Mouse (Mus musculus) megakaryocyte, adult 5-6 weeks (primary cell): Measurements from ENCODE around the gene Bri3. TPM values are rescaled to one million over a fixed set of nuclear protein-coding genes. Genes with fewer than 3 reads are reported as not detected.

Source experiments
- ATAC-seq: 2 replicates; pipeline ENCODE4 v1.8.0; 2016; ENCODE audit warnings: mild to moderate bottlenecking, inconsistent platforms; ENCODE audit not compliant: poor library complexity, severe bottlenecking
- total RNA-seq, 2 experiments: library from RNA; stranded (forward) in 1 of 2; stranded (reverse) in 1 of 2; fragments of 153-499, 151-499 nt in 1 of 2; fragments of 221-1000, 200-1000 nt in 1 of 2; gene quantifications; 2 replicates each; pipeline versions ENCODE4 v1.2.3 to v1.2.4; 2015 to 2017

Bri3 gene
- total RNA-seq, 2 experiments from 2014 or later, result 20.1 to 91.0 TPM

DNA sequence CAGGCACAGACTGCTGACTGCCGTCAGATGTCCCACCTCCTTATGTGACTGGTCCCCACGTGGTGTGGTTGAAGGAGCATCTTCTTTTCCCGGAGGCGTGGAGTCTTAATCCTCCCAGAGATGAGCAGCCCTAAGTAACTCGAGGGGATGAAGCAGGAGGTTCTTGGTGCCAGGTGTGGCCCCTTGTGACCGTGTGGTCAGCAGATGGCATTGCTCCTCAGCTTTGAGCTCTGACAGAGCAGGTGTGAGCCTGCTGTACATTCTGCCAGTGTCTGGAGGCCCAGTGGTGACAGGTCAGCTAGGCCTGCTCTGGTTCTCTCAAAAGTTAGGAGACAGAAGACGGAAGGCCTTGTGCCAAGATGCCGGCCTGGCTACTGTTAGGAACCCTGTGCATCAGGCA lies 16.2 kb downstream of the Bri3 start:
- no peak for ATAC-seq

DNA sequence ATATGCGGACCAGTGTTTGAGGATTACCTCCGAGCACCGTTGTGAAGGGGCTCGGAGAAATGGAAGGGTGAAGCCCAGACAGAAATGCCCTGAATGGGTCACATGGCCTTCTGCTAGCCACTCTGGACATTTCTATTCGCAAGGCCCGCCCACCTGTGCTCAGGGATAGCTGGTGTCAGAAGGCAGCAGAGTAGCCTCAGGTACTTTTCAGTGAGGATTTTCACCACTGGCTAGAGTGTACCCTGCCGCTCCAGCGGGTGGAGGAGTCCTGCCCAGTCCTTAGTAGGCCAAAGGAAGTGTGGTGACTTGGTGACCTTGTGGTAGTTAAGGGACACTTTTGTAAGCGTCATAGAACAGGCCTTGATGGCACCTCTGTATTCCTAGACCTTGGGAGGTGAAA lies 17.1 kb downstream of the Bri3 start:
- no peak for ATAC-seq

DNA sequence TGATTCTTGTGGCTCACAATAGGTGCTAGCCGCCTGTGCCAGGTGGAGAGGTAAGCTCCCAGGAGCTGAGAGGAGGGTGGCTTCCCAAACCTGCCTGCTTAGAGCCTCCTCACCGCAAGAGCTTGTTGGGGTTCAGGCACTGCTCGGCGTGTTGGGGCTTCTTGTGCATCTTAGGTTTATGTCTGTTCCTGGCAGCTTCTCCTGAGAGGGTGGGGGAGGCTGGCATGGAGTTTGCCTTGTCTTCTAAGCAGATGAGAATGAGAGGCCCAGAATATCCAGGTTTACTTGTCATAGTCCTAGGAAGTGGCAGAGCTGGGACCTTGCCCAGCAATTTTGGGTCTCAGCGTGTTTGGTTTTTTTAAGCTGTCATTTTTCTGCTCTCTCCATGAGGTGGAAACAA lies 17.6 kb downstream of the Bri3 start:
- no peak for ATAC-seq

DNA sequence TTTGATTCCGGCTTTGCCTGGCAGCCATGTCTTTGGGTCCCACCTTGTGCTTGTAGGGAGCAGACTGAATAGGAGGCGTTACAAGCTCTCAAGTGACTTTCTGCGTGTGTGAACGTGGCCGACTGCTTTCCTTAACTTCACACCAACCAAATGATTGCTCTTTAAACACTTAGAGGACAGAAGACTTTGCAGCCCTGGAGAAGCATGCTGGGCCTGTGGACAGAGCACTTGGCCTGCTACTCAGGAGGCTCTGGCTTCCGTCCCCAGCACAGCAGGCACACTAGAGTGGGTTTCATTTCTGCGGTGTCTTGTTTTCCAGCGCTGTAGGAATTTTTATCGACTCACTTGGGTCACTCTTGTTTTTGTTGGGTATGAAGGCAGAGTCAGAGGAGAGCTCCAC lies 18.8 kb downstream of the Bri3 start:
- ATAC-seq, result no peak

DNA sequence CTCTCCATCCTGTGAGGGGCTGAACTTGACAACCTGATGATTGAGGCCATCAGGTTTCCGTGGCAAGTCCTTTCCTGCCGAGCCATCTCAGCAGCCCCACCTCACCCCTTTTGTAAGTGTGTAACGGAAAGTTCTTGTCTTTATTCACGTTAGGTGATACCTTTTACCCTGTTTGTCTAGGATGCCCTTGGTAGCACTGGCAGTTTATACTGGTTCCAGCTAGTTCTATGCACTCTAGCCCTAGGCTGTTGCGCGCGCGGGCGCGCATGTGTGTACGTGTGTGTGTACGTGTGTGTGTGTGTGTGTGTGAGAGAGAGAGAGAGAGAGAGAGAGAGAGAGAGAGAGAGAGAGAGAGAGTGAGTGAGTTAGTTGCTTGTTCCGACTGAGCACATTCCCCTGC lies 19.3 kb downstream of the Bri3 start:
- ATAC-seq, result no peak

DNA sequence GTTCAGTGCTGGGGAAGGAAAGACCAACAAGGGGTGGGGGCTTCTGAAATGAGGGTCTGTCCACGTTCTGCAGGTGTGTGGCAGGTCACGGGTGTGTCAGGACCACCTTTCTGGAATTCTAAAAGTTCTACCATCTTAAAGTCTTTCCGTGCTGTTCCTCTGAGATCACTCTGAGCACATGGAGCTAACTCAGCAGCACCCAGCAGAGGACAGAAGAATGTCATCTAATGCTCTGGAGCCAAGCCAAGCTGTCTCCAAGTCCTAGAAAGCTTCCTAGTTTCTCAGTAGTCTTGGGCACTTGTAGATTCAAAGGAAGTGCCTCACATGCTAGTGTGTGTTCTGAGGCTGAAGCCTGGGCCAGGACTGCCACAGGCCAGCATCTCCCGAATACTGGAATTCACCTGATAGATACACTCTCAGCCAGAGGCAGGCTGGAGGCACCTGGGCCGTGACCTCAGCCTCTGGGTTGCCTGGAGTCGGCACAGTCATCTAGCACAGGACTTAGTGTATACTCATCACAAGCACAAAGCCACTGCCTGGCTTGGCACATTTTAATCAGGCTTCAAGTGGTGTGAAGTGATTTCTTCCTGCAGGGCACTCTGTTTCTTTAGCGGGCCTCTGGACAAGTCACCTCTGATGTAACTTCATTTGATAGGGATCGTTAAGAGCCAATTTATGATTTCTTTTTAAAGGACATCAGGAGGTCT lies 23.5 kb downstream of the Bri3 start:
- ATAC-seq, result no peak

DNA sequence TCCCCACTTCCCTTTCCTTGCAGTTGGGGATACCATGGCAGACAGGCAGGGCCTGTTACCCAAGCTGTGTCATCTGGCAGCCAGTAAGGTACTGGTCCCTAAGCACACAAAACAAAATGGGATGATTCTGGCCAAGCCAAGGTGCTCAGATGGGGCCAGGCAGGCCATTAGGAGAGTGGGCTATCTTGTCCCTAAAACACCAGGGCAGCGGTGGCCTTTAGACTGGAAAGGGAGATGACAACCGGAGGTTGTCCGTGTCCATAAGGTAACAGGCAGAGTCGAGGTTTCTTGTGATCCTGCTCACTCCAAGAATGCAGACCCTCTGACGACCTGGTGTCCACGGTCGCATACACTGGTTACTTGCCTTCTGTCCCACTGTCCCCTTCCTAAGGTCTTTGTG lies 25.7 kb downstream of the Bri3 start:
- ATAC-seq, result no peak

DNA sequence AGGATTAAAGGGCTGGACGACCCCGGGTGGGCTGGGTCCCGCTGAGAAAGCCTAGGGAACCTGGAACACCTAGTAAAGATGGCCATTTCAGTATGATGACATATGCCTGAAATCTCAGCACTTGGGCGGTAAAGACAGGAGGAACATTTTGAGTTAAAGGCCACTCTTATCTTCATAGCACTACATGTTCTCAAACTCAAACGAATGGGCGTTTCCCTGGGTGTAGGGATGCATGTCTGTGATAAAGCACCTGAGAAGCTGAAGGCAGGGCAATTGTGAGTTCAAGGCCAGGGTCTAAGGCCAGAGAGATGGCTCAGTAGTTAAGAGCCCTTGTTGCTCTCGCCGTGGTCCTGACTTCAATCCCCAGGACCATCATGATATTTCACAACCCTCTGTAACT lies 26.2 kb downstream of the Bri3 start:
- ATAC-seq, result no peak

DNA sequence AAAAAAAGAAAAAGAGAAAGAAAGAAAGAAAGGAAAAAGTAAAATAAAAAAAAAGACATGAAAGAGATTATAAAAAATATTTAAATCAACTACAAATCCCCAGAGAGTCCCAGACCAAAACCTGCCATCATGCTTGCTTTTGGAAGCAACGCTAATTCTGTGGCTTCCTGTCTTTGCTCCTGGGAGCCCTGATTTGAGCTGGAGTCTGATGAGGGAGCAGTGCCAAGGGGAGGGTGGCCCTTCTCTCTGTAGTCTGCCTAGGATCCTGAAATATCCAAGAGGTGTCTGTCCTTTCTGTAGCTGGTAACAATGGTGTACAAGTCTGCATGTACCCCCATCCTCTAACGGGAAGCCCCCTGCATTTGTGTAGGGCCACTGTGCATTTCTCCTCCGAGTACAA lies 26.9 kb downstream of the Bri3 start:
- ATAC-seq, result no peak

DNA sequence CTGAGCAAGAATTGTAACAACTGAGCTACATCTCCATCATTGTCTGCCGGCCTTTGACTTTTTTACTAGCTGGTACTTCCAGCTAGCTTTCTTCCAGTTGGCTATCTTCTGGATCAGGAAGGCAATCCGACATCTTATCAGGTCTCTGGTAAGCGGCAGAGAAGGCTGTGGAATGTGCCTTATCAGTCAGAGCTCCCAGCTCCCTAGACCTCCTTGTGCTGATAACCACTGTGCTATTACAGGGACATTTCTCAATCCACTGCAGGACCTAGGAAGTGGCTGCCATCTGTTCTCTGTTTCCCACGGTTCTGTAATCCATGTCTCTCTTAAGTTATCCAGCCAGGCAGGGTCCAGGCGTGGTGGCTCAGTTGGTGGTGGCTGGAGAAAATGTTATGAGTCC lies 27.5 kb downstream of the Bri3 start:
- no peak for ATAC-seq

DNA sequence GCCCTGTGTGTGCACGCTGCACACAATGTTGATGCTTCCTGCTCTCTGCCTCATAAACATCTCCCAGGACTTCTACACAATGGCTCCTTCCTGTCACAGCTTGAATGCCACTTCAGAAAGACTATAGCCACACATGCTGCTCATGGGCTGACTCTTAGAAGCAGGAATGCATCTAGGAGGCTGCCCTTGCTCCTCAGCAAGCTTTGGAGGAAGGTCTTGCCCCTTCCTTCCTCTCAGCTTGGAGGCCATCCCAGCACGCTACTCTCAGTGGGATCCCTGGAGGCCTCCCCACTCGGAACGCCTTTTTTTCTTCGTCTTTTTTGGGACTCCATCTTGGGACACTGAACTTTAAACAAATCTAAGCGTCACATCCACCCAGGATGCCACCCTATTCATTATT lies 30.7 kb downstream of the Bri3 start:
- no peak for ATAC-seq

DNA sequence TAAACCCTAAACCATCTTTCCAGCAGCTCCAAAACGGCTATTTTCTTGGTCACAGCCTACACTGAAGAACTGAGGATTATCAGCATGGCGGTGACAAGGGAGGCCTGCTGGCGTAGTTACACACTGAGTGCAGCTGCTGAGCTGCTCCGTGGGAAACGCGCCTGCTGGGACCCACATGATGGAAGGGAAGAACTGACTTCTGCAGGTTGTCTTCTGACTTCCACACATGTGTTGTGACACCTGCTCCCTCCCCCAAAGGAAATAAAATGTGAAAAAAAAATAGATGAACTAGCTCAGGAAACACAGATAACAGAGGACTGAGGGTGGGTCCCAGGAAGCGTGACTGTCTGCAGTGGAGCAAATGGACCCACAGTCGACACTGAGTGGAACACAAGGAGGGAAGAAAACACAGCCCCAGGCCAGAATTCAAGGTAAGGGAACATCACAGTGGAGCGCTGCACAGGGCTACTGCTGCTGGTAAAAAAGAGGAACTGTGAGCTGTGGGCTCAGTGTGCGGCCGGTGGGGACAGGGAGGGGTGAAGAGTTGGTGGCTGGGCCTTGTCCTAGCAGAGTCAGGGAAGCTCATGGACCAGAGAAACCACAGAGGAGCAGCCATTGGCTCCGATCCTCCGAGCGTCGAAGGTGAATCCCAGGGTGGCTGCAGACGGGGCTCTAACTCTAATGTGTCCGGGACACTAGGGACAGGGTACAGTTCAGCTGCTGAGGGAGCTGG lies 32.8 kb downstream of the Bri3 start:
- ATAC-seq, result peak; percentile 94

DNA sequence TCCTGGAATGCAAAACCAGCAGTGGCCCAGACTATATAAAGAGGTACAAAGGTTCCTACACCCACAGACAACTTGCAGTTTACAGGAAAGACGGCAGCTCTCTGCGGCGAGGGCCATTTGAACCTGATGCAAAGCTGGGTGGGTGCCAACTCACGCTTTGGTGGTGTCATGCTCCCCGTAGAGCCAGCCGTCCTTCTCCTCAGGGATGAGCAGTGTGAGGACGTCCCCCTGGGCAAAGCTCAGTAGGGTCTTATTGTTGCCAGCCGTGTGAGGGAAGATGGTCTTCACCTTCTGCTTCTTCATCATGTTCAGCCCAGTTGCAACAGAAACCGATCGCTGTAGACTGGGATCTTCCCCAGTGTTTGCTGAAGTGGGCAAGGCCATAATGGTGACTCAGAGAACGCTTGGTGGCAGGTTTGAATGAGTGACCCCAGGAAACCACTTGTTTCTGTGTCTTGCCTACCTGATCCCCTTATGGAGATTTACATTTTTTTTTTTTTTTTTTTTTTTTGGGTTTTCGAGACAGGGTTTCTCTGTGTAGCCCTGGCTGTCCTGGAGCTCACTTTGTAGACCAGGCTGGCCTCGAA lies 34.2 kb downstream of the Bri3 start:
- ATAC-seq, result no peak

DNA sequence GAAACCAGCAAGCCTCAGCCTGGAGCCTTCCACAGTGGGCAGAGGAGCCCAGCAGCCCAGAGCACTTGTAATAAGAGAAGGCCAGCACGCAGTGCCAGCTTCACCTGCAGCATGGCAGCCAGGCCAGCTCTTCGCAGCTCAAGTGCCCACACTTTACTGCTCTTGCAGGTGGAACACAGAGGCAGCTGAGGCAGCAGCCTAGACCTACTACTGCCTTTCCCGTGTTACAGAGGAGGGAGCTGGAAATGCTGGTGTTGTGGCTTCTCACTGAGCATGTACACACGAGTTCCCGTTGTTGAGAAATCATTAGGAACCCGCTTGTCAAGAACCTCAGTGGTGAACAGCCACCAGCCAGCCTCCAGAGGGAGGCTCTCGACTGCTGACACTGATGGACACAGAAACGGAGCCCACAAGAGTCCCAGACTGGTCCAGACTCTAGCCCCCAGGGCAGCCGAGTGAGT lies 34.9 kb downstream of the Bri3 start:
- ATAC-seq, result peak; percentile 38

DNA sequence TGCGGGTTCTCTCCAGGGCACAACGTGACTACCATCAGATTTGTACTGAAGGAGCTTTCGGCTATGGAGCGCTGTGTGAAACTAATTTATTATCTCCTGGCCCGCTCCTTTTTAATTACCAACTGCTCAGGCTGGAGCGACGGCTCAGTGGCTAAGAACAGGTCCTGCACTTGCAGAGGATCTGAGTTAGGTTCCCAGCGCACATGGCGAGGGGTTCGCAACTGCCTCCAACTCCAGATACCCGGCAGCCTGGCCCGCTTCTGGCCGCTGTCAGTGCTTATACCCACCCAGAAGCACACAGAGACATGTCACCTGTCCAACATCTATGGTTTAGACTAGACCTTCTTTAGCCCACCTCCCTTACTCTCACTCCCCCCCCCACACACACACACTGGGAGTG lies 35.7 kb downstream of the Bri3 start:
- ATAC-seq, result no peak

DNA sequence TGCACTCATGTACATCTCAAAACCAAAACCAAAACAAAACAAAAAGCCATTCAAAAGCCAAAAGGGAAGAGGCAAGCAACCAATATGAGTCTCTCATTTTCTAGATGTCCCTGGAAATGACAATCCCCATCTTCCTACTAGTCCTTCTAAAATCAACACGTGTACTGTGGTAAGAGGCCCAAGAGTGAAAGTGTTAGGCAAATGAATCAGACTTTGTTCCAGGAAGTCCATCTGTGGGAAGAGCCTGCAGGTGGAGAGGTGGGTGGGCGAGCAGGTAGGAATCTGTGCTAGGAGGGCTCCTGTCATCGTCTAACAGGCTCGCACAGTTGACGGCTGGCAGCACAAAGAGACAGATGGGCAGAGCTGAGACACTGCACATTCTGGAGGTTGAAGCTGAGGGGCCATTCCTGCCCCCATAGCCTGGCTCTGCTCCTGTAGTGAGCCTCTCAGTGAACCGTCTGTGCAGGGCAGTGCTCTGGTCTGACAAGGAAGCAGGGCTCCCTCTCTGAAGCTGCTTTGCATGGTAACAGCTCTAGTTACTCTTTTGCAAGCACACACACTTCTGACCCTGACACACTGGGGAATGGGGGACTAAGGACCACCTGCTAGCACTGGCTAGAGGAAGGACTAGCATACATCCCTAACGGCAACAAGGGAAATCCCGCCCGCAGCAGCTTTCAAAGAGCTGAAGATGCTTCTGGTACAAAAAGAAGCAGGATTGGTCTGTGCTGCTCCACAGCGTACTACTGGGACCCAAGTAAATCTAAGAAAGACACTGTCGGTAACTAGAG lies 38.4 kb downstream of the Bri3 start:
- no peak for ATAC-seq

DNA sequence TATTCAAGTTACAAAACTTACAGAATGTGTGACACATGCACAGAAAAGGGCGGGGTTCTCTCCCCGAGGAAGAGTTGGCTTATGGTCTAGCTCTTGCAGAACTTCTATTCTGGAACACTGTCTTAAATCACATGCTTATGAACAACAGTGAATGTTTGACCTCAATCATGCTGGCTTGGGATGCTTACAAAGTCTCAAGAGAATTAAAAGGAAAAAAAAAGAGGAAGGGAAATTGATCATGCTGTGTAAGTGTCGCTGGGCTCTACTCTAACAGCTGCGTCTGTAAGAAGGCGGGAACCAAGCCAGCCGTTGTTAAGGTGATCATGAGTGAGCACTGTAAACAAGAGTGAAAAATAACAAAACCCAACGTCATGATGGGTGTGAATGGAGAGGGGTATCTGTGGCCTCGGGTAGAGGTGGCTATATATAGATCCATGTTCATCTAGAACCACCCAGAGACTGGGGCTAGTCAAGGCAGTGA lies 39.4 kb downstream of the Bri3 start:
- ATAC-seq, result peak; percentile 69

DNA sequence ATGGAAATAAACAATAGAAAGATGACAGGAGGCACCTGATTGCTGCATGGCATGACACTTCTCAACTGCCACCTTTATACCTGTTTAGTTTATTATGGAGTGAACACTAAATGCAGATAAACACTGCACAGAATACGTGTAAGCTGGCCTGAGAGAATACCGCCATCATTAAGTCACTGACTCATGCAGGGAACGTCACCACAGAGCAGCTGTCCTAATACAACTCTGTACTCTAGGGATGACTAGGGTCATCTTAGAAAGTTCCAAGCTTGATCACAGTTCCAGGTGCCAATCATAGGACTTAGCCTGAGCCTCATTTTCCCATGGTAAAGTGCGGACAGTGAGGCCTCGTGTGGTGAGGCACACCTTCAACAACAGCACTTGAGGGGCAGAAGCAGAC lies 40.4 kb downstream of the Bri3 start:
- ATAC-seq, result no peak

DNA sequence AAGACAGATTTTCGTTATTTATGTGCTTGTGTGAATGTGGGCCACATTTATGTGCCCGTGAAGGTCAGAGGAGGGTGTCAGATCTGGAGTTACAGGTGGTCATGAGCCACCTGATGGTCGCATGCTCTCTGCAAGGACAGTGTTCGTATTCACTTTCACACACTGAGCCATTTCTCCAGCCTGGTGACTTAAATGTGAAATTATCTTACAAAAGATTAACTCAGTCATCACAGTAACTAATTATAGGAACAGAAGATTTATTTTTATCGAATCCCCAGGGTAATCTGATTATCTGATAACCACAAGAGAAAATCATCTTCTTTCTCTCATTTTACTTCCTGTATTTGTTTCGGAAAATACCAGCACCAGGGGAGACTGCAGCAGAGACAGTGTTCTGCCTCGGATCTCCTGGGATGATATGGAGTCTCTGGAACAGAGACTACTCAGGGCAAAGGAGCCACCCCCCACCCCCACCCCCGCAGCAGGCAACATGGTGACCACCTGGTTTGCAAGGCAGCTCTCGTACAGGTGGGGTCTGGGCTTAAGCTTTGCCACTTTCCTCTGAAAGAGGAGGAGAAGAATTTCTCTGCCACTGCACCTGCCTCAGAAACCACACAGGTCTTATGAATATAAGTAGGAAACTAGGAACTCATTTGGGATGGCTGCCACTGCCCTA lies 42.5 kb downstream of the Bri3 start:
- no peak for ATAC-seq

DNA sequence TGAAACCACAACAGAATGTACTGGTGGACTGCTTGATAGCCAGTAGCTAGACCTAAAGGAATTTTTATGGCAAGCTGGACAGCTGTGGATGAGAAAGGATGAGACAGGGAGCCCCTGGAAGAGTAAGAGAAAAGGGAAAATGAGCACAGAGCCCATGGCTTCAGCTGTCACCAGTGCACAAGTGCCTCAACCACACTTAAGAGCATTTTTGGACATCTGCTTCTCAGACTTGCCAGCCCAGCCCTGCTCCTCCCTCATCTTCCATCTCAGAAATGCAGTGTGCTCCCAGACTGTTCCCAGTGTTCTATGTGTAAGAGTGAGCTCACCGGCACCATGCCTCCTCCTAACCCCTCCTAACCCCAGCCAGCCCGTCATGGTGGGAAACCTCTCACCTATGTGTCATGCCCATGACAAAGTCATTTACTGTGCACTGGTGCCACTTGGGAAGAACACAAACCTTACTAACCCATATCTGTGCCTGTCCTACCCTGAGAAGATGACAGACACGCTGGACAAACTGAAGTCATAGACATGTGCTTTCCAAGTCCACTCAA lies 43.1 kb downstream of the Bri3 start:
- no peak for ATAC-seq
